Mouse (Mus musculus) mammary gland, adult 2 months (tissue): ENCODE results near the gene Kctd17. TPM values are rescaled to one million over a fixed set of nuclear protein-coding genes. Genes with fewer than 3 reads are reported as not detected.

Source experiments
- polyA plus RNA-seq: library from polyadenylated mRNA; depleted of rRNA; stranded (reverse); fragments of >200 nt; gene quantifications from 2 replicates; pipeline ENCODE4 v1.2.3, GENCODE M21; 2012; ENCODE audit warnings: low replicate concordance; rRNA removed

Kctd17 gene
- 221 and 397 TPM in 2 replicates for polyA plus RNA-seq

GRCm38 (mm10) chr15:78428391-78429138 lies at the start of gene Kctd17:
Kctd17 (plus strand) TSS chr15:78428564.

DNA sequence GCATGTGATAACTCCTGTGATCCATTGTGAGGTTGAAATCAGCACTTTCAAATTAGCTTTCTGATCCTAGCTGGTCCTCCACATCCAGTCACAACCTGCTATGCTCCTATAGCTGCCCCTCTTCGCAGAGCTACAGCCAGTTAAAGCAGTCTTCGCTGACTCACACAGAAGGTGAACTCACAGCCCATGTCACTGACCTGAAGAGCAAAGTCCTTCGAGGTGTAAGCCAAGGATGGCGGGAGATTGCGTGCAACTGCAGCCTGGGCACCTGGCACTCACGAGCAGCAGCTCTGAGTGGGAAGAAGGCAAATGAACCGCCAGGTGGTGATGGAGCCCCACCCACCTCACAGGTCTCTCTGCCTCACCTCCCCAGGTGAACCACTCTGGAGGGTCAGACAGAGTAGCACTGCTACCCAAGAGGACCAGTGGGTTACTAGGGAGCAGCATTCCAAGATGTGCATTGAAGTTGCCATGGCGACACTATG lies 32.8 kb upstream of the Kctd17 start, which contains the start of gene Tex33:
Gene Tex33, minus strand, starts transcription at position 435 of the 485 bp plus-strand sequence.

GRCm38 (mm10) chr15:78405517-78406211 lies 22.7 kb upstream of the Kctd17 start, which contains the start of gene Tst:
Tst (minus strand) TSS chr15:78405907.

DNA sequence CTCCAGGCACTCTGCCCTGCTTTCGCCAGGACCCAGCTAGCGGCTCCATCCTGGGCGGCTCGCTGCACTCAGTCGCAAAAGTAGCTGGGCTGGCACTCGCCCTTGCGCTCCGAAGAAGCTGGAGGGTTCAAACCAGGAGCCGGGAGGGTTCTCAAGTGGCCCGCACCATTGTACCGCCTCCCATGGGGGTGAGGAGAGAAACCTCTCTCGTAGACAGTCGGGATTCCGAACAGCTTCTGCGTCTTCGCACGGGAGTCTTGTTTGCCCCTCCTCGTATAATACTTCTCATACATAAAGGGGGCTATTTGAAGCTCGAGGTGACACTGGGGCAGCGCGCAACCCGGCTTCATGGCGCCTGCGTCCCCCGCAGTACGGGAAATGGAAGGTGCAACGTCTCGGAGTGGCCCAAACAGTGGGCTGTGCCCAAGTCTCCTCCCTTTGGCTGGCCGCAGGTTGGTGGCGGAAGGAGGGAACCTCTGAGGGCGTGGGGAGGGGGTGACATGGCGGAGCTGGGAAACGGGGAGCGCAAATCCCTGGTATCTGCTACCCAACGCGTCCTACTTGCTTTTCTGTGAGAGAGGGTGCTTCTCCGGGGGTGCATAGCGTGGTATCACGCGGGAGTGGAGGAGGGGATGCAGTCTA lies 21.9 kb upstream of the Kctd17 start, which contains the start of gene Mpst:
Gene Mpst, plus strand, starts transcription at position 124 of the 642 bp plus-strand sequence.

GRCm38 (mm10) chr15:78468379-78468937 lies 40.1 kb downstream of the Kctd17 start, which contains the start of gene Tmprss6:
Tmprss6 (minus strand) TSS chr15:78468634.

Other genes with a start within 250 kb of the Kctd17 start
- gene Pvalb, start 222.2 kb upstream of the Kctd17 start, polyA plus RNA-seq = 0.19 and 1,004 TPM in 2 replicates
- gene Ncf4, start 183.8 kb upstream of the Kctd17 start, polyA plus RNA-seq = 31.1 and 41.5 TPM in 2 replicates
- gene Csf2rb2, start 122.8 kb upstream of the Kctd17 start, polyA plus RNA-seq = 55.3 and 56.9 TPM in 2 replicates
- 74.1 and 78.6 TPM in 2 replicates for gene Csf2rb, start 102.8 kb upstream of the Kctd17 start, polyA plus RNA-seq
- gene Tex33, start 32.7 kb upstream of the Kctd17 start, polyA plus RNA-seq = not detected in 2 replicates
- gene Tst, start 22.7 kb upstream of the Kctd17 start, polyA plus RNA-seq = 116 and 135 TPM in 2 replicates
- gene Mpst, start 22.1 kb upstream of the Kctd17 start, polyA plus RNA-seq = 224 and 360 TPM in 2 replicates
- 1.8 and 3.1 TPM in 2 replicates for gene Tmprss6, start 40.1 kb downstream of the Kctd17 start, polyA plus RNA-seq
- gene Il2rb, start 66.7 kb downstream of the Kctd17 start, polyA plus RNA-seq = 34.7 and 55.9 TPM in 2 replicates
- gene C1qtnf6, start 102.9 kb downstream of the Kctd17 start, polyA plus RNA-seq = 62.0 and 80.0 TPM in 2 replicates
- gene Sstr3, start 116.1 kb downstream of the Kctd17 start, polyA plus RNA-seq = 0.05 TPM in 1 of 2 replicates, not detected in the other
- gene Rac2, start 144.2 kb downstream of the Kctd17 start, polyA plus RNA-seq = 365 and 836 TPM in 2 replicates
- gene Cyth4, start 168.5 kb downstream of the Kctd17 start, polyA plus RNA-seq = 90.5 and 121 TPM in 2 replicates